Mouse (Mus musculus) neutrophil, adult 65 days (primary cell): ENCODE data around the gene Olfr446. TPM values are rescaled to one million over a fixed set of nuclear protein-coding genes. Genes with fewer than 3 reads are reported as not detected.

Experiments used
- total RNA-seq: library from RNA; stranded (reverse); gene quantifications from 2 replicates; pipeline ENCODE4 v1.2.4, GENCODE M21; 2023

The Olfr446 gene
- not detected in 2 replicates for total RNA-seq

GRCm38 (mm10) chr6:42921077-42921476, at the start of gene Olfr446:
TSS of gene Olfr446 (plus strand) at chr6:42921377.

DNA sequence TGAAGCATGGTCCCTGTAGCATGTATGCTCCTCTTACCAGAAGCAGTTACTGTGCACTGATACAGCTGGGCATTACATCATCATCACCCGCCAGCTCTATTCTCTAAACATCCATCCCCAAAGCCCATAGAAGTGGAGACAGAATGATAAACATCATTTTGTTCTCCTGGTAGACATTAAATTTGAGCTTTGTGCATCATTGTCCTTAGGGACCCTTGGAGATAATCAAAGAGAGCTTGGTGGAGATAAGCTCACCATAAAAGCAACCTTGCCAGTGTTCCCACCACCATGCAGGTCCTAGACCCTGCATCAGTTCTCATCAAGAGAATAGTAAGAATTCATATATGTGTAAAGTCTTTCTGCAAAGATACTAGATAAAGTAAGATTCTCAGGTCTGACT, 31.0 kb upstream of the Olfr446 start, which contains the start of gene Olfr448:
Olfr448 (plus strand) TSS at position 301 of the 400 bp plus-strand sequence.

DNA sequence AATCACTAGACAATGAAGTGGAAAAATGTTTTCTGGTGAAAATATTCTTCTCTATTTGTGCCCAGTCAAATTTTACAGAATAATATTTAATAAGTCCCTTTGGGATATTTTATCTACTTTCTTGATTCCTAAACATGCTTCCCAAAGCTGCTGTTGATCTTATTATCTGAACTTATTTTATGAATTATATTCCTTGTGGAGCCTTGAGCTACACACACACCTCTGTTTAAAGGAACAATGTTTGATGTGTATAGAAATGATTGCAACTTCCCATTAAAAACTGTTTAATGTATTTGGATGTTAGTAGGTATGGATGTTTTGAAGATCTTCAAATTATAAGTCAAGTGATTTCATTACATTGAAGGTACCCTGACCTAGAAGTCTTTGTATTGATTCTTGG, 12.6 kb upstream of the Olfr446 start, which contains the start of gene Olfr447:
Olfr447 (plus strand) TSS at position 301 of the 400 bp plus-strand sequence.

DNA sequence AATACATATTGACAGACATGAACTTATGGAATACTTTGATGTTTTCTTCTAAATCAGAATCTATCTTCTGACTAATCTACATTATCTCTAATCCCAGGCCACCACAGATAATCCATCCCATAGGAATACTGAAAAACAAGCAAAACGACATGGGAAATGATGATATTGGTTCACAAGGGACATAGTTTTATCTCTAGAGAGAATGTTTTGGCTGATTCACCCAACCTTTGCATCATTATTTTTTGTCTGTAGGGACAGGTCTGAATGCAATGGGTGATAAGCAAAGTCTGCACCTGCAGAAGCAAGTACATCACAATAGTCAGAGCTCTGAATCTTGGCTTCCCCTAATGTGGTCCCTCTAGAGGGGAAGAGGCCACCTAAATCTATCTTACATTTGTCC, 27.6 kb downstream of the Olfr446 start, which contains the start of gene Olfr444:
Olfr444 (plus strand) TSS at position 301 of the 400 bp plus-strand sequence.

Other genes with a start within 250 kb of the Olfr446 start
- not detected in 2 replicates for gene Tcaf1, start 211.3 kb upstream of the Olfr446 start, total RNA-seq
- gene Olfr453, start 182.0 kb upstream of the Olfr446 start, total RNA-seq: not detected in 2 replicates
- not detected in 2 replicates for gene Olfr38, start 165.0 kb upstream of the Olfr446 start, total RNA-seq
- not detected in 2 replicates for gene Olfr452, start 136.3 kb upstream of the Olfr446 start, total RNA-seq
- not detected in 2 replicates for gene Olfr450, start 109.4 kb upstream of the Olfr446 start, total RNA-seq
- gene Olfr449, start 87.0 kb upstream of the Olfr446 start, total RNA-seq: not detected in 2 replicates
- not detected in 2 replicates for gene Olfr448, start 30.9 kb upstream of the Olfr446 start, total RNA-seq
- not detected in 2 replicates for gene Olfr447, start 12.5 kb upstream of the Olfr446 start, total RNA-seq
- not detected in 2 replicates for gene Olfr444, start 27.7 kb downstream of the Olfr446 start, total RNA-seq
- gene Olfr441, start 185.0 kb downstream of the Olfr446 start, total RNA-seq: not detected in 2 replicates
- not detected in 2 replicates for gene Olfr237-ps1, start 225.2 kb downstream of the Olfr446 start, total RNA-seq
- not detected in 2 replicates for gene Olfr437, start 241.9 kb downstream of the Olfr446 start, total RNA-seq